Mouse (Mus musculus) kidney, adult 9 months (tissue): ENCODE results near the gene Mlh1.

ENCODE experiments used
- DNase-seq: peaks from one replicate; pipeline ENCODE4 v3.0.0; 2022

The Mlh1 gene

GRCm38 (mm10) chr9:111211122-111212041, 60.2 kb downstream of the Mlh1 start:
- DNase-seq: peak; percentile 63

GRCm38 (mm10) chr9:111210412-111210811, 61.2 kb downstream of the Mlh1 start:
- DNase-seq: no peak

- no peak for DNase-seq
These were observed 62.4 kb downstream of the Mlh1 start for GRCm38 (mm10) chr9:111209158-111209699.

DNA sequence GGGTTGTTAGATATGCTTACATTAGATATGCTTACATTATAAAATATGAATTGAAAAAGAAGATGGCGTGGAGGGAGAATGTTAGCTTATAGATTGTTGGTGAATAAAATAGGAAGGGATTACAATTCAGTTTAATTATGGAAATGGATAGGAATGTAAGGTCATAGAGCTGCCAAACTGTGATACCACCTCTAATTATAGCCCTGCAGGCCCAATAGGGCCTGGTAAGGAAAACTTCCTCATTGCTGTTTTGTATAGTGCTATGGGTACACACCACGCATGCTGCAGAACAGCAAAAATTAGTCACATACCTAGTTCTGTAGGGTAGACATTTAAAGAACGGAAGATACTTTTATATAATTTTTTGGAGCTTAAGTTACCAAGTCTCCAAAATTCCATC, 63.4 kb downstream of the Mlh1 start:
- no peak for DNase-seq

GRCm38 (mm10) chr9:111207683-111208082, 63.9 kb downstream of the Mlh1 start:
- DNase-seq: no peak

- DNase-seq: peak; percentile 24
These were observed 66.8 kb downstream of the Mlh1 start for GRCm38 (mm10) chr9:111204601-111205375.

DNA sequence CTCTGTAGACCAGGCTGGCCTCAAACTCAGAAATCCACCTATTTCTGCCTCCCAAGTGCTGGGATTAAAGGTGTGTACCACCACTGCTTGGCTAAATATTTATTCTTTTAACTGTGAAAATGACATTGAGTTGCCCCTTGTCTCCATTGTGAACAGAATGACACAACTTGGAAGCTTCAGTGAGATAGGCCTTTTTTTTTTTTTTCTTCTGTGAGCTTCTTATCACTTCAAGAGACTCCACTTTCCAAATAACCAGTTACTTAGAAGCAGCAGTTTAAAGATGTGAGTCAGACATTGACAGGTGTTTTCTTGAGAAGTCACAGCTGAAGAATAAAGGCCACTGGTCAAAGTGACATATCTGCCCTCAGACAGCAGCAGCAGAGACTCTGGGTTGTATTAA, 71.4 kb downstream of the Mlh1 start:
- DNase-seq: no peak

DNA sequence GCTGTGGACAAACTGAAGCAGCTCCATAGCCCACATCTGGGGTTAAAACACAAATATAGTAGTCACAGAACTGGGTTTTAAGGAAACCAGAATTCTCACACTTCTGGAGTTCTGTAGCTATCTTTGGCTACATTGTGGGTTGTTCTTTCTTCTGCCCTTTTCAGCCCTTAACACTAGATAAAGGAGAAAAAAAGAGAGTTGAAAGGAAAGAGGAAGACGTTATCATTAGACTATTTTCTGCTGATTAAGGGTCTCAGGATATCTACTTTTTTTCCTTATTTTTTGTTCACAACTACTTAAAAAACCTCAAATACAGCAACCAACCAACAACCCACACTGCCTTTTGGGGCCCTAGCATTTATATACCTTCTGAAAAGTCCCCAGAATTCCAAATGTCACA, 73.3 kb downstream of the Mlh1 start:
- no peak for DNase-seq

DNA sequence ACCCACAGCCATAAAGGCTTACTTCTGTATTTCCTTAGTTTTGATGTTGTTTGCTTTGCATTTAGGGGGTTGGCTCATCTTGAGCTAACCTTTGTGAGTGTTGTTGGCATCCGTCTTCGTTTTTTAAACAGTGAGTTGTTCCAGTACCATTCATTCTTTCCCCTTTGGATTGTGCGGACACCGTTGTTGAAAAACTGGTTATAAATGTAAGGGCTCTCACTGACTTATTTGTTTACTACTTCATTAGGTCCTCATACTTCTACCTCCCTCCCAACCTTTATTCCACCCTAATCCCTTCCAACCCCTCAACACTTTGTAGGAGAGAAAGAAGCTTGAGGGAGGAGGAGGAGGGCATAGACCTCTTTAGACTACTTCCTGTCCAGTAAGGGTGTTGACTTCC, 73.9 kb downstream of the Mlh1 start:
- no peak for DNase-seq

- DNase-seq: no peak
These were observed 74.5 kb downstream of the Mlh1 start for GRCm38 (mm10) chr9:111197116-111197515.

DNA sequence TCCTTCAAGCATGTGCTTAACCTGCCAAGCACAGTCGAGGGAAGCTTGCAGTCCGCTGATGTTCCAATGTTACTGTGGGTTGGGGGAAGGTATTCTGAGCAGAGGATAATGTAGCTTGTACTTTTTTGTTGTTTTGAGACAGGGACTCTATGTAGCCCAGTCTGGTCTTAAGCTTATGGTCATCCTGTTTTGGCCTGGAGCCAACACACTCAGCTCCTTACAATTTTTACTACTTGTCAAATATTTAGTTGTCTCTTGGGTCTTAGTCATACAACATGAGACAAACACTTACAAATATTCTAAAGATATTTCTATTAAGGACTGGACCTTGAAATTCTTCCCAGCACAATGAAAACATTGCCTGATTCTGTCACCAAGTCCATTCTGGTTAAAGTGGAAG, 78.4 kb downstream of the Mlh1 start:
- DNase-seq: no peak

DNA sequence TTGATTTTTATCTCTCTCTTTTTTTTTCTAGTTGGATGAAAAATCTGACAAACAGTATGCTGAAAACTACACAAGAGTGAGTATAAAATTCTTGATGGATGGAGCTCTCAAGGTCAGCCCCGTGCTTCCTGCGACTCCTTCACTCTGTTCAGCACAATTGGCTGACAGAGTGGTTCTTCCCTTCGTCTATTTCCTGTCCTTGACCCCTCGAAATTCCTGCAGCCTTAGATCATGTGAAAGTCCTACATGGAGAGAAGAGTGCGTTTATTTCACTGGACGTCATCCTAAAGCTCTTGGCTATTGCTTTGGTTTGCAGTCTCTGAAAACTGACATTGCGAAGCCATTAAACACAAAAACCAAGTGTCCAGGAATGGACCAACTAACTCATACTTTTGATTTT, 82.9 kb downstream of the Mlh1 start:
- DNase-seq: no peak

DNA sequence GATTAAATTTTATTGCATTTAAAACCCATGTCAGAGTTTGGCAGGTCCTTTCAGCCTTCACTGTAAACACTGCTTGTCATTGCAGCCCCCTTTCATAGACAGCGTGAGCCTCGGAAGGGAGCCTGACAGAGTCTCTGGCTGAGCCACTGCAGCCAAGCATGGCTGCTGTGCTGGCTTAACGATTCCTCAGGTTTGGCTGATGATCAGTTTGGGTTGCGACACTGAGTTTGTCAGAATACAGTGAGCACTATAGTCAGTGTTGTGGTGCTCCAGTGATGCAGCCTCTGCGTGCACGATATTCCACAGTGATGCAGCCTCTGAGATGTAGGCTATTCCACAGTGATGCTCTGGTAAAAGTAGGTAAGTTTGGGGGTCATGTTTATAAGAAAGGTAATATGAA, 84.7 kb downstream of the Mlh1 start:
- no peak for DNase-seq

- DNase-seq: no peak
These were observed 86.7 kb downstream of the Mlh1 start for GRCm38 (mm10) chr9:111184929-111185328.

GRCm38 (mm10) chr9:111182176-111182575, 89.4 kb downstream of the Mlh1 start:
- no peak for DNase-seq

- DNase-seq: no peak
These were observed 92.6 kb downstream of the Mlh1 start for GRCm38 (mm10) chr9:111178971-111179370.
